Mouse (Mus musculus): Measurements from ENCODE around the gene Tmem251.

DNA sequence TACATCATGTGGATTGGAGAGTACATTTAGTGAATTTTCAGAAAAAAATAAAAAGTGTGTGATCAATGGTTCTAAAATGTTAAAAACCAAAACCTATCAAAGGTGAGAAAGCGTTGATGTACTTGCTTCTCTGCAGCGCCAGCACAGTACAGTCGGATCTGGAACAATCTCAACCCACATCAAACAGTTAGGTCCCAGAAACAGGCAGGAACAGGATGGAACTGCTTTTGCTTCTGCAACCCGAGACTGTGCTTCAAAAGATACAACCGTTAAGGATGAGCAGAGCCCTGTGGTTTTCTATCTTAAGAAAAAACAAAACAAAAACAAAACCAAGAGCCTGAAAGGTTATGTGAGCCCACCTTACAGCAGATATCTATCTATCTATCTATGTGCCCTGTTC lies 39.3 kb downstream of the Tmem251 start:
- TF ChIP-seq CTCF (IDR thresholded peaks at IDR 0.05; ENCODE audit: low read depth, low read length) (no peak), POLR2A (IDR thresholded peaks at IDR 0.05; ENCODE audit: borderline replicate concordance, low read depth, low read length) (no peak)

All from bone marrow macrophage, adult 2 months (primary cell).